Mouse (Mus musculus): ENCODE measurements around the gene Afdn.
A peak's percentile ranks its signal among the peaks of the same experiment; 100 is the strongest.

- TF ChIP-seq CTCF (IDR thresholded peaks at IDR 0.05; ENCODE audit: borderline replicate concordance, insufficient read depth, low read length) (no peak), POLR2A (IDR thresholded peaks at IDR 0.05; ENCODE audit: low read depth, low read length) (0 out of 2 replicates have a peak, but pooled peaks have one; percentile 15)
Measured at GRCm38 (mm10) chr17:13759156-13759852, 1.0 kb upstream of the Afdn start.

Data from embryonic fibroblast, embryonic 13.5 days (primary cell).